1 mouse cellular context compared by ENCODE assay signal in the genomic region with DNA sequence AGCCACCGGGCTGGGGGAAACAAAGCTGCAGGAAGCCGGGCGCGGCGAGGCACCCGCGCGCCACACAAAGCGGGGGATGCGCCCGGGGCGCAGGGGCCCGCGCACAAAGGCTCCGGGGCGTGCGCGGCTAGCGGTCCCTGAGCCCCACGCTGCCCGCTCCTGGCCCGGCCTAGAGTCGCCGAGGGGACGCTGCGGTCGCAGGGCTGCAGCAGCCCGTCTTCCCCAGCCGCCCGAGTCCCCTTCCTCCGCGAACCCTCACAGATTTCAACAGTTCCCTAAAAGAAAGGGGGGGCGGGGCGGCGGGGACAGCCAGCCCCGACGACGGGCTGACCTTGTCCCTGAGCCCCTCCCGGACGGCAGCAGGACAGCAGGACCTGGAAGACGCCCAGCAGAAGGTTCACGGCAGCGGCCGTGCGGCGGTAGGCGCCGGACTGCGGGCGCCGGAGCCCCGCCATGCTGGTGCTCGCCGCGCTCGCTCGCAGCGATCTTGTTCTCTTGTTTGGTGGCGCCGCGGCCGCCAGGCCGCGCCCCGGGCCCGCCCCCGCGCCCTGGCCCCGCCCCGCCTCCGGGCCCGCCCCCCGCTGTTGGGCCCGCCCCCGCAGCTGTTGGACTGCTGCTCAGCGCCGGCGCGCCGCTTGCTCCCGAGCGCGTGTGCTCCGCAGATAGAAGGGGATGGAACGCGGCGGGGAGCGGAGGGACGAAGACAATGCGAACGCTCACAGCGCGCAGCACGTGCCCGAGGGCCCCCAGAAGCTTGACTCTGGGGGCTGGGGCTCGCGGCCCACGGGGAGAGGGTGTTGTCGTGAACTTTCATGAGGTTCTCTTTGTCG.
A peak's percentile ranks its signal among the peaks of the same experiment; 100 is the strongest.
TF ChIP-seq lines count a peak whose summit lies in the region.

Tmem131l (minus strand) TSS at position 530 of the 830 bp plus-strand sequence.

TF ChIP-seq in CH12.LX, 34 proteins besides CTCF, POLR2A, EP300 and RAD21:
- TF ChIP-seq ZMIZ1 (IDR thresholded peaks at IDR 0.05; ENCODE audit: low read depth, low read length) (peak; percentile 84), JUN (IDR thresholded peaks at IDR 0.05; ENCODE audit: insufficient read depth, low read depth, low read length) (no peak), NRF1 (IDR thresholded peaks at IDR 0.05; ENCODE audit: low read depth, low read length) (peak; percentile 71), JUND (conservative IDR thresholded peaks at IDR 0.05; ENCODE audit: low read depth, low read length) (no peak), RCOR1 (conservative IDR thresholded peaks at IDR 0.05; ENCODE audit: low read depth, low read length) (no peak), CHD2 (IDR thresholded peaks at IDR 0.05; ENCODE audit: low read length) (no peak), SMC3 (IDR thresholded peaks at IDR 0.05; ENCODE audit: low read depth, low read length) (no peak), MXI1 (IDR thresholded peaks at IDR 0.05; ENCODE audit: low read depth, low read length) (peak; percentile 82), NELFE (IDR thresholded peaks at IDR 0.05; ENCODE audit: low read depth, low read length) (peak; percentile 81), ZKSCAN1 (IDR thresholded peaks at IDR 0.05; ENCODE audit: borderline replicate concordance, low read depth, low read length) (no peak), PAX5 (IDR thresholded peaks at IDR 0.05; ENCODE audit: low read length) (no peak), ZC3H11A (IDR thresholded peaks at IDR 0.05; ENCODE audit: low read depth, low read length) (no peak), E2F4 (IDR thresholded peaks at IDR 0.05; ENCODE audit: insufficient replicate concordance, low read depth, low read length) (no peak), MAX (IDR thresholded peaks at IDR 0.05; ENCODE audit: low read length) (peak; percentile 90), BHLHE40 (IDR thresholded peaks at IDR 0.05; ENCODE audit: low read depth, low read length) (peak; percentile 91), TCF12 (IDR thresholded peaks at IDR 0.05; ENCODE audit: low read depth, low read length) (no peak; the same call in 1 of the 2 replicates), MYC (IDR thresholded peaks at IDR 0.05; ENCODE audit: low read depth, low read length) (no peak), MAZ (IDR thresholded peaks at IDR 0.05; ENCODE audit: low read depth, low read length) (peak; percentile 50; the same call in 1 of the 2 replicates), MEF2A (IDR thresholded peaks at IDR 0.05; ENCODE audit: borderline replicate concordance, low read depth, low read length) (peak; percentile 1; the same call in 1 of the 2 replicates), ETS1 (conservative IDR thresholded peaks at IDR 0.05; ENCODE audit: low read depth, low read length) (peak; percentile 14; the same call in 1 of the 2 replicates), ELF1 (IDR thresholded peaks at IDR 0.05; ENCODE audit: low read depth, low read length) (no peak), POLR2AphosphoS2 (IDR thresholded peaks at IDR 0.05; ENCODE audit: low read depth, low read length) (no peak; the same call in 1 of the 2 replicates), ZNF384 (IDR thresholded peaks at IDR 0.05; ENCODE audit: low read depth, low read length) (no peak), USF2 (conservative IDR thresholded peaks at IDR 0.05; ENCODE audit: low read depth, low read length) (no peak), GABPA (IDR thresholded peaks at IDR 0.05; ENCODE audit: insufficient replicate concordance, low read depth, low read length) (no peak), TBP (conservative IDR thresholded peaks at IDR 0.05; ENCODE audit: low read depth, low read length) (no peak), SIN3A (IDR thresholded peaks at IDR 0.05; ENCODE audit: low read length) (no peak), KAT2A (IDR thresholded peaks at IDR 0.05; ENCODE audit: insufficient replicate concordance, low read length) (0 out of 2 replicates have a peak, but pooled peaks have one; percentile 31), CHD1 (IDR thresholded peaks at IDR 0.05; ENCODE audit: low read depth, low read length) (peak; percentile 61; the same call in 1 of the 2 replicates), HCFC1 (IDR thresholded peaks at IDR 0.05; ENCODE audit: low read depth, low read length) (no peak), IRF4 (IDR thresholded peaks at IDR 0.05; ENCODE audit: low read depth, low read length) (no peak), MAFK (IDR thresholded peaks at IDR 0.05; ENCODE audit: insufficient replicate concordance, low read length) (no peak), USF1 (IDR thresholded peaks at IDR 0.05; ENCODE audit: low read depth, low read length) (no peak), UBTF (IDR thresholded peaks at IDR 0.05; ENCODE audit: low read depth, low read length) (0 out of 2 replicates have a peak, but pooled peaks have one; percentile 41)
